Mouse (Mus musculus): ENCODE measurements around the gene Rpl31.

The Rpl31 gene

DNA sequence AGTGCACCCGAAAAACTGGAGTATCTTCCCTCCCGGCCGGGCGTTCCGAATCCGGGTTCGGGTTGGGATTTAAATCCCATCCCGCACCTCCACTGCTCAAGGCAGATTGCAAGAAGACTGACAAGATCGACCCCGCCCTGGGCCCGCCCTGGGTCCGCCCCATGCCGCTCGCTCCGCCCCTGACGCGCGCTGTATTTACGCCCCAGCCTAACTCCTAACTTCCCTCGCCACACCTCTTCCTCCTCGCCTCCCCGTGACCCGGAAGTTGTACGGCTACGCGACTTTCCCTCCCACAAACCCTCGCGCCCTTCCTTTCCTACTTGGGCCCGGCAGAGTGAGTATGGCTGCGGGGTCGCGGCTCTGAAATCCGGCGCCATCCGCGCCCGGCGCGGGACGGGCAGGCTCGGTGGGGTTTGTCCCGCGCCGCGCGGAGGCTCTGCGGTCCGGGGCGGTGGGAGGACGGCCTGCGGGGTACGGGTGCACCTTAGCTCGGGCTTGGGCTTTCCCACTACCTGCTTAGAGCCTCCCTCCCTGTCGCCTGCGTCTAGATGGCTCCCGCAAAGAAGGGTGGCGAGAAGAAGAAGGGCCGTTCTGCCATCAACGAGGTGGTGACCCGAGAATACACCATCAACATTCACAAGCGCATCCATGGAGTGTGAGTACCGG is at the start of gene Rpl31:
Rpl31 (plus strand) TSS at position 242 of the 666 bp plus-strand sequence.
- DNase-seq, result peak; percentile 99

DNA sequence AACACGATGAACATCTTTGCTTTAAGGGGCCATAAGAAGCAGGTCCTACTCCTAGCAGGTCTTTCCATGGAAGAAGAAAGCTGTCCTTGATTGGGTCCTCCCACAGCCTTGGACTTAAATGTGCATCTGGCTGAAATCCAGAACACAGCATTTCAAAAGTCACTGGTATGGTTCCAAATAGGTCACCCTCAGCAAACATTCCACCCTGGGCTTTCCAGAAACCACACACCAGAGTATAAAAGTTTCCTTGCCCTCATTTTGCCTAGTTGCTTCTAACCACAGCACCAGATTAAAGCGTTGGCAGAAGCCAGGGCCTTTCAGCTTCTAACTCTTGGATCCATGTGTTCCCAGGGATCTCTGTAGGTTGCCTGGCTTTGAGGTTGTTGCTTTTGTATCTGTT is 49.7 kb upstream of the Rpl31 start:
- peak; percentile 47 to 77 for DNase-seq

DNA sequence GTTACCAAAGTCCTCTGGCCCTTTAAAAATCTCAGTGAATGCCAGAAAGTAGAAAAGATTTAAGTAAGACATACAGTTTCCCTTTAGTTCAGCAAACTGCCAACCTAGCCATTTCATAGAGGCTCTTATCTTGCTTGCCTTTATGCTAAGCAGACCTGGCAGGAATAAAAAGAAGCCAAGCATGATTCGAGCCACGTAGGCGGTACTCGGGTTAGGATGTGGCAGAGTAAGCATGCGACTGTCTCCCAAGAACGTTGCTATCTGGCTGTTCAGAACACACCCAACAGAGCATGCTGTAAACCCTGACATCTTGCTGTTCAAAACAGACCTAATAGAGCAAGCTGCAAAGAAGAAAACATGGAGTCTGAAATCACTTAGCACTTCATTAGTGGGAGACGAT is 48.8 kb upstream of the Rpl31 start:
- DNase-seq, result no peak

DNA sequence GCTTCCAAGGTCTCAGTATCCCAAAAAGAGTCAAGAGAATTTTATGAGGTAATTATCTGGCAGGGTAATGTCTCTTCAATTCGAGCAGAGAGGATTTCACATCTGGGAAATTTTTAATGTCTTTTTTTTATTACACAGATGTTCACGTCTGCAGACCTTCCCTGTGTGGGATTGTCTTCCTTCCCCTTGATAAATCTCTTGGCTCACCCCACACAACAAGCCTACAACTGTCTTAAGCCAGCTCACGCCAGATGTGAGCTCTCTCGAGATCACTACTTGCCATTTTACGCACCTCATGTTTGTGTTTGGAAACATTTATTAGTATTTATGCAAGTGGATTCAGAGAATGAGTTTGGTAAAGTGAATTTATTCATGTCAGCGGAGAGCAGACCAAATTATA is 45.7 kb upstream of the Rpl31 start:
- no peak for DNase-seq

DNA sequence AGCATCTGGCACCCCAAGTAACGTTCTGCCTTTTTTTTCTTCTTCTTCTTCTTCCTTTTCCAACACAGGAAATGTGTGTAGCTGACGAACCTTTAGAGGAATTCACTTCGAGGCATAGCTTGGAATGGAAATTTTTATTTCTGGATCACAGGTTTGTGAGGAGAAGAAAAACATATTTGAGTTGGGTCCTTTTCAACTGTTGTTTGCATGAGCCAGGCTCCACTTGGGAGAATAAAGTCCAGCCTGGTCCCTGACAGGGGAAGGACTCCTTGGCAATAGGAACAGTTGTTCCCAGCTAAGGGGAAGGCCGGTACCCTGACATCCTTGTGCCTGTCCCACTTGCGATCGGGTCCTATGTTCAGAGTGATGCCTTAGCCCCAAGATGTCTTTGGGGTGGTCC is 42.4 kb upstream of the Rpl31 start:
- DNase-seq, result no peak

DNA sequence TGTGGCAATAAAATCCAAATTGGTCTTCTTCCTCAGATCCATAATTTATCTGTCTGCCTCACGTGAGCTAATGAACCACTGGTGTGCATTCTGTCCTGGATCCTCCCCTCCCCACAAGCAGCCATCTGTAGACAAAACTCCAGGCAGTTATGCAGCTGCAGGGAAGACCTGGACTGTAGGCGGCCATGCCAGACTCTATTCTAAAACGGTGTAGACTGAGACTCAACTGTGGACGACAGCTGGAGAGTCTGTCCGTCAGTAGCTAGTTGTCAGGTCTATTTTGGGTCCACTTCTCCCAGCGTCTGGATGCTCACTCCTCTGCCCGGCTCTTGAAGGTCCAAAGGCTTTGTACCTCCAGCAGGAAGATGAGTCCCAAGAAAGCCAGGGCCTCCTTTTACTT is 40.1 kb upstream of the Rpl31 start:
- DNase-seq, result no peak

DNA sequence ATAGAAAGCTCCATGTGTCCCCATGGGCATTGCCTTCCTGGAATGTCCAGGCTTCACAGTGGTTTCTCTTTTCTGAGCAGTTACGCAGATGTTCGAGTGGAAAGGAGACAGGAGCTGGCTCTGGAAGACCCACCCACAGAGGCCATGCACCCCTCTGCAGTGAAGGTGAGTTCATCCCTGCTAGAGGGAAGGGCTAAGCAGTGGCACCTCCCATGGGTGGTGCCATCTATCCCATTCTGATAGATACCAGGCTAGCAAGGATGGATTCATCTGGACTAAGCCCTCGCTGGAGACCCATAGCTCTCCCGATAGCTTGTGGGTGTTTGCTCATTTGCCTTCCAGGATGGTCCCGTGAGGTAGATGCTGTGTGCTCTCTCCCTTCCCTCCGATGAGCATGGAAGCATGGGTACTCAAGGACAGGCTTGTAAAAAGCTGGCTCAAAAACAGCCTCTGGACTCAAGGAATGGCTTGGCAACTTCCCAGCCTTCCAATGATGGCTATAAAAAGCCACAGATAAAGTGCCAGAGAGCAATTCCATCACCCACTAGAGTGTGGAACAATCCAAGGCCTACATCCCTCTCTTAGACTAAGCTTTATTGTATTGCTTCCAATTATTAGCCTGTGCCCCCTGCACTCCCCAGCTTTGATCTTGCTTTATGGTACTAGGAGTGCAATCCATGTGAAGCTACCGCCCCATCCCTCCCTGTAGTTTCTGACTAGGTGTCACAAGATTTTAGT is 36.6 kb upstream of the Rpl31 start:
- no peak for DNase-seq

DNA sequence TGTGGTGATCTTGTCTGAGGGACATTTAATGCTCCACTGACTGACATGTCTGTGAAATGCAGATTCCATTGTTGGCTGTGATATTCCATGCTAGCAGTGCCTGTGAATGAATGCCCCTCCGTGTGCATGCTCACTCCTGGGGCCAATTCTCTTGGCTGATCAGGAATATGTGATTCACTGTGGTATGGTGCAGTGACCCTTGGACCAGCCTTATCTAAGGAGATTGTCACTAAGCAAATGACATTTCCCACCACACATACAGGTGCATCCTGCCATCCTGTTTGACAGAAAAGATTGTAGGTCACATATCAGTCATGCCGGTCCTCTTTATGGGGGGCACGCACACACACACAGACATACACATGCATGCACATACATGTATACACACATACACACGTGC is 35.2 kb upstream of the Rpl31 start:
- no peak for DNase-seq

DNA sequence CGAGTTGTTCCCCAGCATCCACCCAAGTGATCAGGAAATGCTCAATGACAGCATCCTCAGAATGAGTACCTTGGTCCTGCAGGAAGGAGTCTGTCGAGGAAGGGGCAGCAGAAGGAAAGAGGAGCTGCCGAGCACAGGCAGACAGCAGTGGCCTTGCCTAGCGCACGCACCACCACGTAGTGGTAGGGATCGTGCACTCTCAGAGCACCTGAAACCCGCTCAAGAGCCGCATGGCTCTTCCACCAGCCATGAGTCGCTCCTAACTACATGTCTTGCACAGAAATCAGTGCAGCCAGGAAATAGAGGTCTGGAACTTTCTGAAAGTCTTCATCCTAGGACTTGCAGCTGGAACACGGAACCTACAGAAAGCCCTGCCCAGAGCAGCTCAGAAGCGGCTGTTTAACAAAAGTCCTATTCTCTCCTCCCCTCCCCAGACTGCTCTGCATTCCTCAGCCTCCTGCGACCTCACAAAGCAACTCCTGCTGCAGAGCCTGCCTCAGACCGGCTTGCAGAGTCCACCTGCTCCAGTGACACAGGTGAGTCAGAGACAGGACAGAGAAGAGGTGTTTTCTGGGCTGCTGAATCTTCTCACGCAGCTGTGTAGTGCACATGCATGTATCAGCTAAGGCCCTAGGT is 32.0 kb upstream of the Rpl31 start:
- no peak for DNase-seq

DNA sequence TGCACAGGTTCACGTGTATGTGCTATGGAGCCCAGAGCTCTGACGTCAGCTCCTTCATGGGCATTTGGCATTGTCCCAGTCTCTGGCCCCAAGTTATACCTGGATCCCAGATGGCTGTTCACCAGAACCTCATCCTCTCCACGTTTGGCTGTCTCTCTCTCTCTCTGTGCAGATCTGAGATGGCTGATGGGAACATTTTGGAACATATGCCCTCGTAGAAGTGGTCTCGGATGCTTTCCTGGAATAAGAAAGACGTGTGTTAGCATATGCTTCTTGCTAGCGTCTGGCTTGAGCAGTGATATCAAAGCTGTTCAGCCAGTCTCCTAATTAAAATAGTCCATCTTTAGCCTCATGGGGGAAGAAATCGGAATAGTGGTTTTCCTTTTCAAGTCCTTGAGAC is 30.9 kb upstream of the Rpl31 start:
- DNase-seq, result peak in 1 of 2 experiments; percentile 29

DNA sequence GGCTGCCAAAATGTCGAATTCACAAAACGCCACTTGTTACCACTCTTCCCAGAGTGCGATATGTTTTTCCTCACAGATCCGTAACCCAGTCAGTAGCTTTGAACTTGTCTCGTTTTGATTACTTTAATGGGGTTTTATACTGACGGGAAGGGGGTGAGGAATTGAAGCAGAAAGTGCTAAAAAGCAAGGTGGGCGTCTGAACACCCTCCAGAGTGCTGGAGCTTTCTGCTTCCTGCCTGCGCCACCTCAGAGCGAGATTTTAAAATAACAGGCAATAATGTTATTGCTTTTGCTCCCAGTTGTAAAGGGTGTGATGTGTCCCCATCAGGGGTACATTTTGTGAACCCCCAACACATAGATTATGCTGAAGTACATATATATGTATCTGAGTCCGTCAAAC is 28.8 kb upstream of the Rpl31 start:
- DNase-seq, result no peak

DNA sequence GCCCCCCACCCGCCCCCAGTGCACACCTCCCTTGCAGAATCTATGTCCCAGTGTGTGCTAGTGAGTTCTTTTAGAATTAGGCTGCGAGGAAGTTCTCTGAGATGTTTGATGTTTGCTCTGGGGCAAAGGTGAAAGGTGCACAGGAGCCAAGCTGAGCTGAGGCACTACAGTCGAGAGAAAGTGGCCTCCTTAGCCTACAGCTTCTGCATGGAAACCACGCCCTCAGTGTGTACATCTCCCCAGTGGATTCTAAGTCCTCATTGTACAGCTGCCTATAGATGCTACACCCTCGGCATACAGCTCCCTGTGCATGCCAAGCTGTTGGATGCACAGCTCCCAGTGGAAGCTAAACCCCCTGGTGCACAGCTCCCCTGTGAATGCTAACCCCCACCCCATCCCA is 28.2 kb upstream of the Rpl31 start:
- no peak for DNase-seq

DNA sequence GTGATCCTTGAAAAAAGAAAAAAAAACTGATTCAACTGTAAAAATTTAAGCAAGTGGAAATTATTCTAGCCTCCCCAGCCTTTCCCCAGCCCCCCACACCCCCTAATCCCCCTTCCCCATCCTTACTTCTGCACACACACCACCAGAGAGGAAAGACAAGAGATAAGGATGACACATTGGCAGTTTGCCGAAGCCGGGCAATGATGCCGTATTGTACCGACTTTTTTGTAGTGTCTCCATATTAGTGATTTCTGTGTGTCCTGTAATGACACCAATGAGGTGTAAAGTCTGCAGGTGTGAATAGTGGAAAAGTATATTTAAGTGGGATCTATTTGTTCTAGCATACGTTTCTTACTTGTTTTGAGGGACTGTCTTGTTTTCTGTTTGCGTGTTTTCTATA is 27.5 kb upstream of the Rpl31 start:
- no peak for DNase-seq

DNA sequence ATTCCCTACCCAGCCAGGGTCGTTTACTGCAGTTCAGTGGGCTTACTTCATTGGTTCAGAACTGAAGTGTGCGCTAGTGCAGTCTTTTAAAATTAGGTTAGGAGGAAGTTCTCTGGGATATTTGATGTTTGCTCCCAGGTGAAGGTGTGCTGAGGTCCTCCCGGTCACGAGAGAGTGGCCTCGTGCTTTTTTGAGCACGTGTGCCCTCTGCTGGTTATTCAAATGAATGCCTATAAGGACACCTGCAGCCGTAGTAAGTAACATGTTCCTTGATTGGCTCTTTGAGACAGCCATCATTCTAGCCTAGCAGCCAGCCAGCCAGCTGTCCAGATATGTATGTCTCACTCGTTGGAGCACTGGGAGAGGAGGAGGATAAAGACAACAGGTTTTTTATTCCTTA is 27.0 kb upstream of the Rpl31 start:
- DNase-seq, result peak; percentile 55 to 70

DNA sequence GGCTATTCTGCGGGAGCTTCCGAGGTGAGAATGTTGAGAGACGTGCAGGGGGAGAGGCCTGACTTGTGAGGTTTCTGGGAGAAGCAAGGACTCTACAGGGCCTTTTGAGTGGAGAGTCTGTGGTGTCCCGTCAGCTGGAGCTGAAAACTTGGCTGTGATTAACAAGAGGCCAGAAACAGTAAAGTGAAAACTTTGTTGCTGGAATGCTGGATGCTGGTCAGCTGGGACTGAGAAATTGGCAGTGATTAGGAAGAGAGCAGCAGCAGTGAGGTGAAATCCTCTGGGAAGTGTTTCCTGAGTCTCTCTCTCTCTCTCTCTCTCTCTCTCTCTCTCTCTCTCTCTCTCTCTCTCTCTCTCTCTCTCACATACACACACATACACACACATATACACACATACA is 25.8 kb upstream of the Rpl31 start:
- no peak for DNase-seq

DNA sequence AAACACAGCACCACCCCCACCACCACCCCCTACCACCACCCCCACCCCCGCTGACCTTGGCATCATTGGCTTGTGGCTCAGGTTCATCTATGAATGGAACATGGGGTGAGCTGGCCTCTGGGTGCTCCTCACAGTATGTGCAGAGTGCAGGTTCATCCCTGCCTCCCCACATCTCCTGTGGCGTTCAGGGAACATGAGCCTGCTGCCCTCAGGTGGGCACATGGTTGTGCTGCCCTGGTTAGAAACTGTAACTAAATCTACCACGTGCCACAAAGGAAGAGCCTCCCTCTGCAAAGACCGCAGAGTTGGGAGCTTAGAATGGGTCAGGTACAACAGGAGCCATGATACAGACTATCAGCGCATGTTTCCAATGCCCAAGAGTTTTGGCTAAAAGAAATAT is 24.4 kb upstream of the Rpl31 start:
- no peak for DNase-seq

DNA sequence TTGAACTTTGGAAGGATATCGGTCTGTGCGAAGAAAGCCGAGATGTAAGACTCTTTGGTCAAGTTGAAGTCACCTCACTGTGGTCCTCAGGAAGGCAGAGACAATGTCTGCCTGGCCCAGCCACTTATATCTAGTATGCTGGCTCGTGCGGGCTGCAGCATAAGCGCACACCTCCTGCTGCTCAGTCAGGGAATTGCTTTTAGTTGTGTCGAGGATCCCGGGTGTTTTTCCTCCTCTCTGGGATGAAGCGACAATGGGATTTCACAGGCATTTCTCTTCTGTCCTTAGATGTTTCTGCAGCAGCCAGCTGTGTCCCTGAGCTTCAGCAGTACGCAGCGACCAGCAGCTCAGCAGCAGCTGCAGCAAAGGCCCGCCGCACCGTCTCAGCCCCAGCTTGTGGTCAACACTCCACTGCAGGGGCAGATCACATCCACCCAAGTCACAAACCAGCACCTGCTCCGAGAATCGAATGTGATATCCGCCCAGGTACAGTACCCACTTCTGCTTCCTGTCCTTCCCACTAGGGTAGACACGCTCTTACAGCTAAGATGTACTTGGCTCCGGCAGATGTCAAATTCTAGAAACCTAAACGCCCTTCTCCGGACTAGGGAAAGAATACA is 22.6 kb upstream of the Rpl31 start:
- DNase-seq, result no peak

DNA sequence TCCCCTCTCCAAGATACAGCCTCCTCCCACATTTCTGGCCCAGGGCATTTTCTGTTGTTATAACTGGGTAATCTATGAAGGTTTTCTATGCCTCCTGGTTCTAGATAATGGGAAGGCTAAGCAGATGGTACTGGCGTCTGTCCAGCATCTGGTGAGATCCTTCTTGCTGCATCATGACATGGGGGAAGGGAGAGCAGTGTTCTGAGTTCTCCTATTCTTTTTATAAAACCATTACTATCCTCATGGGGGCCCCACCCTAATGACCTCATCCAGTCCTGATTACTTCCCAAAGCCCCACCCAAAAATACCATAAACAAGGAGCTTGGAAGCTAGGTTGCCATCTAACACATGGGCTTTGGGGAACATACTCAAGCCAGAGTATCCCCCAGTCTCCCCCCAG is 18.6 kb upstream of the Rpl31 start:
- DNase-seq, result peak; percentile 32 to 65

DNA sequence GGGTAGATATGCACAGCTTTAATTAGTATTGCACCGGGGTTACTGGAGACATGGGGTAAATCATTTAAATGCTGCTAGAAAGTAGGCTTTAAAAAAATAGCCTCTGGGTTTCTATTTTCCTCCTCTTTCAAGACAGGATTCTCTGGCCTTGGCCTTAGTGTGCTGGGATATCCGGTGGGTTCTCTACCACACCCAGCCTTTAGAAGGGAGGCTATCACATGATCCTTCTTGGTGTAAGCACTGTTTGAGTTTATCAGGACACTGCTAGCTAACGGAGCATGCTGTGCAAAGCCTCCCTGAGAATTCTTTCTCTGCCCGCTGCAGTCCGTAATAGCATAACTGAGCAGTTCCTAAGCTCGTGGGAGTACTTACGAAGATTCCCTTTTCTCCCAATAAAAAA is 18.2 kb upstream of the Rpl31 start:
- DNase-seq, result no peak

DNA sequence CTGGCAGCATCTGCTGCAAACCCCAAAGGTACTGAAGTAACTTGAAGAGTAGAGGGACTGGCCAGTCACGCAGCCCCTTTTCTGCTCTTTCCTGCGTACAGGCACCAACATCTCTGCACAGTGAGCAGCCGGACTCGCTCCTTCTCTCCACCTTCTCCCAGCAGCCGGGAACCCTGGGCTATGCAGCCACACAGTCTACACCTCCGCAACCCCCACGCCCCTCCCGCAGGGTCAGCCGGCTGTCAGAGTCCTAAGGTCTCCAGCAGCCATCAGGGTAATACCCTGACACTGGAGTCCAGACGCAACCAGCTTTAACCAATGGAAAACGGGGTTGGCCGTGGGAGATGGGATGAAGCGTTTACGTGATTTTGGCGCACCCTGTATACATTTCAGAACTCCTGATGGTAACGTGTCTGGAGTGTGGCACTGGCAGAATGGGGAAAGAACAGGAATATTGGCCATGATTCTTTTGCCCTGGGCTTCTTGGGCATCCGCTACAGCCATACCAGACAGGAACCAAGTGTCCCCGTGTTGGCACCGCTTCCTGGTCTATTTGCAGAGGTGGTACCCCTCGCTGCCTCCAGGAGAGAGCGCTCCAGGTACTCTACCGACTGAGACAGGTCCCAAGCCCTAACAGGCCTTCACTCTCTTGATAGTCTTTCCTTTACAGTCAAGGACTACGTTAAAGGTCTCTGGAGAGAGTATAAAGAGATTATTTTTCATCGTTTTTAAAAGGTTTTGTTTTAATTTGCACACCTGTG is 5.7 kb upstream of the Rpl31 start:
- no peak for DNase-seq

DNA sequence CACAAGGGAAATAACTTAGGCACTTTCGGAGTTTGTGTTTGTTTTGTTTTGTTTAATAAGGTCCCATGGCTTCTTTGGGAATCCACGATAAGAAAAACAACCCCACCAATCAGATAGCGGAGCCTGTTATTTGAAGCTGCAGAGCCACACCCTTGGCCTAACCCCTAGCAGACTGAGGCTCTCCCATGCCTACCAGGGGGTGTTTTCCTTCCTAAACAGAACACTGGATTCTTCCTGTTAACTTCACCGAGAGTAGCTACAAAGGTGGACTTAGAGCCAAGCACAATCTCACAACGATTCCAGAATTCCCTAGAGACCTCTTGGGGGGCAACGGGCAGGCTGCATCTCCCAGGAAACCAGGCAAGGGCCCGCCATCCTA is 5.1 kb upstream of the Rpl31 start:
- DNase-seq, result peak in 1 of 2 experiments; percentile 45

DNA sequence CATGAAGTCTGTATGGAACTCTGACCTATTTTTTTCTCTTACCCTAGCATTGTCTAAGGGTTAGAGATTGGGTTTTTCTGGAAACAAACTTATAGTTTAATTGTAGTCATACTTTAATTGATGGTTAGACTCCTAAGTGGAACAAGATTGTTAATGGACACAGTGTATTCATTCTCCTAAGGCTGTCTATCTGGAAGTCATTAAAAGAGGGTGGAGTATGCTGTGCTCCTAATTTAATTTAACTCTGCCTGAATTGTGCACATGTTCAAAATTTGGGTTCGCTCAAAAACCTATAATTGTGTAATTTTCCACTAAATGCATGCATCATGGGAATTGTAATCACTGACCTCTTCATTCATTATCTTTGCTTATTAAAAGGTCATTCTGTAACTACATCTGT is 2.1 kb upstream of the Rpl31 start:
- DNase-seq, result no peak

DNA sequence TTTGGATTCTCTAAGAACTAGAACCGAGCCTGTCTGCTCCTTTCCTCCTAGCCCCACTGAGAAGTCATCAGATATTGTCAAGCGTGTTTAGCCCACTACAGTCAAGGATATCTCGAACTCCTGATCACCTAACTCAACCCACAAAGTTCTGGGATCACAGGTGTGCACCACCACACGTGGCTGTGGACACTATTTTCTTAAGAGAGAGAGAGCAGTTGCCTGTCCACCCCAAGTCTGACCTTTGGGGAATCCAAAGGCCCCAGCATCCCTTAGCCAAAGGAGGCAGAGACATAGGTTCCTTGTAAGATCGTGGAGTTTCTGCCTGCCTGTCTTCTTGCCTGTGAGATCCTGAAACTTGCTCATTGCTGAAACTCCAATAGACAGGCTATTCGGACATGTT is 597 bp upstream of the Rpl31 start:
- no peak for DNase-seq
